Mouse (Mus musculus) midbrain, embryonic 15.5 days (tissue): Measurements from ENCODE around the gene Gjc3. TPM values are rescaled to one million over a fixed set of nuclear protein-coding genes. Genes with fewer than 3 reads are reported as not detected.

Experiments used
- polyA plus RNA-seq: library from polyadenylated mRNA; unstranded; fragments of >200 nt; fragmentation: Nextera tagmentation; extraction: Ambion mirVana; gene quantifications from 2 replicates; pipeline ENCODE4 v1.2.1, GENCODE M21; 2015

Gene Gjc3
- polyA plus RNA-seq, 1 experiment from 2014 or later, result 0.43 TPM

Other genes starting within 250 kb of the Gjc3 start
- 58.6 and 61.2 TPM in 2 replicates for gene Nyap1, start 221.5 kb downstream of the Gjc3 start, polyA plus RNA-seq
- 58.0 and 59.8 TPM in 2 replicates for gene Tsc22d4, start 217.4 kb downstream of the Gjc3 start, polyA plus RNA-seq
- gene Ppp1r35, start 184.2 kb downstream of the Gjc3 start, polyA plus RNA-seq, result 37.3 and 45.0 TPM in 2 replicates
- gene Mepce, start 175.4 kb downstream of the Gjc3 start, polyA plus RNA-seq, result 10.7 and 10.8 TPM in 2 replicates
- gene Zcwpw1, start 175.3 kb downstream of the Gjc3 start, polyA plus RNA-seq, result 10.5 and 11.9 TPM in 2 replicates
- 0.17 TPM in 1 of 2 replicates, not detected in the other for gene Pilra, start 126.8 kb downstream of the Gjc3 start, polyA plus RNA-seq
- gene Pilrb1, start 105.0 kb downstream of the Gjc3 start, polyA plus RNA-seq, result not detected in 2 replicates
- gene Pilrb2, start 91.3 kb downstream of the Gjc3 start, polyA plus RNA-seq, result not detected in 2 replicates
- not detected in 2 replicates for gene Cyp3a13, start 41.5 kb downstream of the Gjc3 start, polyA plus RNA-seq
- gene Azgp1, start 18.4 kb upstream of the Gjc3 start, polyA plus RNA-seq, result not detected in 2 replicates
- gene Smok3a, start 58.2 kb upstream of the Gjc3 start, polyA plus RNA-seq, result not detected in 2 replicates
- not detected in 2 replicates for gene Smok3b, start 58.3 kb upstream of the Gjc3 start, polyA plus RNA-seq
- not detected in 2 replicates for gene Smok3c, start 90.1 kb upstream of the Gjc3 start, polyA plus RNA-seq
- gene Zkscan1, start 122.0 kb upstream of the Gjc3 start, polyA plus RNA-seq, result 24.5 and 25.8 TPM in 2 replicates
- 104 and 111 TPM in 2 replicates for gene Zscan21, start 153.8 kb upstream of the Gjc3 start, polyA plus RNA-seq
- 31.6 and 33.7 TPM in 2 replicates for gene Zfp113, start 192.6 kb upstream of the Gjc3 start, polyA plus RNA-seq
- 310 and 323 TPM in 2 replicates for gene Cops6, start 198.0 kb upstream of the Gjc3 start, polyA plus RNA-seq
- gene Ap4m1, start 208.9 kb upstream of the Gjc3 start, polyA plus RNA-seq, result 28.5 and 30.5 TPM in 2 replicates
- 93.3 and 95.3 TPM in 2 replicates for gene Mcm7, start 209.3 kb upstream of the Gjc3 start, polyA plus RNA-seq
- gene Taf6, start 224.4 kb upstream of the Gjc3 start, polyA plus RNA-seq, result 83.6 and 86.5 TPM in 2 replicates
- gene Cnpy4, start 224.4 kb upstream of the Gjc3 start, polyA plus RNA-seq, result 33.3 and 35.5 TPM in 2 replicates
- 15.1 and 18.5 TPM in 2 replicates for gene Mblac1, start 231.2 kb upstream of the Gjc3 start, polyA plus RNA-seq